Mouse (Mus musculus): ENCODE results near the gene Synm. TPM values are rescaled to one million over a fixed set of nuclear protein-coding genes. Genes with fewer than 3 reads are reported as not detected.
A peak's percentile ranks its signal among the peaks of the same experiment; 100 is the strongest.

Gene Synm
- polyA plus RNA-seq (2015; fragmentation: Nextera tagmentation; extraction: Ambion mirVana) = 14.5 TPM in 2 replicates

GRCm38 (mm10) chr7:67759629-67759995 is at the start of gene Synm:
TSS of gene Synm (minus strand) at chr7:67759742.
- no peaks in the 10 kb centered on the region for H3K36me3 ChIP-seq
- H3K4me3 ChIP-seq = peak within 1 kb of the TSS; percentile 56
- H3K4me1 ChIP-seq (replicated peaks) = peaks cover 15% of the 10 kb centered on the region
- peak within 1 kb of the TSS; percentile 84 for H3K27ac ChIP-seq (replicated peaks)
- under 1% methylated on average over 37 of the region's 37 CpGs for WGBS
- peak within 1 kb of the TSS; percentile 77 for H3K9ac ChIP-seq
- H3K4me2 ChIP-seq = peak within 1 kb of the TSS; percentile 85
- peak; percentile 94 for ATAC-seq (ENCODE audit: low read depth)
- H3K27me3 ChIP-seq = peaks cover 17% of the 10 kb centered on the region
- no peaks in the 10 kb centered on the region for H3K9me3 ChIP-seq

DNA sequence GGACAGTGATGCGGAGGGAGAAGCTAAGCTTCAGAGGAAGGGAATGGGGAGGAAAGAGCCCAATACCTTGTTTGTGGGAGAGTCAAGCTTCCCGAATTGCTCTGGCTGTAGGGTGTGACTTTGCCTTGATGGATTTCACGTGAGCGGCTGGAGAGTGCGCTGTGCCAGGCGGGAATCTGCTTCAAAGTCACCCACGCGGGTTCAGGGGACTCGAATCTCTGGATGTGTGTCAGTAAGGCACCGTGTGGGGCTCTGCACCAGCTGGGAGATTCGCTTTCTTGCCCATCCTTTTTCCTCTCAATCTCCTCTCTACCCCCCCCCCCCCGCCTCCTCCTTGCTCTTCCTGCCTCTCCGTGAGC is 44.3 kb upstream of the Synm start:
- peak; percentile 45; the same call in 1 of the 2 replicates for ATAC-seq (ENCODE audit: low read depth)
- no peaks in the 10 kb centered on the region for H3K36me3 ChIP-seq
- H3K9ac ChIP-seq = peak overlapping the region; percentile 63

GRCm38 (mm10) chr7:67803015-67803856 is 43.7 kb upstream of the Synm start:
- Histone ChIP-seq H3K27me3 (peaks cover 4% of the 10 kb centered on the region; the same call in 1 of the 2 replicates), H3K4me3 (peak overlapping the region; percentile 37), H3K27ac (replicated peaks) (no peak overlapping the region), H3K9ac (peak overlapping the region; percentile 63), H3K36me3 (no peaks in the 10 kb centered on the region), H3K9me3 (no peaks in the 10 kb centered on the region), H3K4me1 (replicated peaks) (peaks cover 11% of the 10 kb centered on the region; the same call in 1 of the 2 replicates), H3K4me2 (peak overlapping the region; percentile 64)
- ATAC-seq (ENCODE audit: low read depth) = peak; percentile 87
- 16% methylated on average over 28 of the region's 28 CpGs for WGBS

More for the DNA sequence above, 44.3 kb upstream of the Synm start:
- Histone ChIP-seq H3K4me1 (replicated peaks) (peaks cover 11% of the 10 kb centered on the region; the same call in 1 of the 2 replicates), H3K4me3 (peak overlapping the region; percentile 37), H3K9me3 (no peaks in the 10 kb centered on the region), H3K27ac (replicated peaks) (no peak overlapping the region), H3K4me2 (peak overlapping the region; percentile 64), H3K27me3 (peaks cover 4% of the 10 kb centered on the region; the same call in 1 of the 2 replicates)
- 17% methylated on average over 12 of the region's 13 CpGs for WGBS

- 75% methylated on average over 4 of the region's 4 CpGs for WGBS
- Histone ChIP-seq H3K36me3 (no peaks in the 10 kb centered on the region), H3K9me3 (no peaks in the 10 kb centered on the region), H3K27ac (replicated peaks) (no peak overlapping the region), H3K4me1 (replicated peaks) (peaks cover 11% of the 10 kb centered on the region; the same call in 1 of the 2 replicates), H3K27me3 (peaks cover 4% of the 10 kb centered on the region; the same call in 1 of the 2 replicates), H3K4me2 (no peak overlapping the region), H3K9ac (no peak overlapping the region), H3K4me3 (no peak overlapping the region)
- ATAC-seq (ENCODE audit: low read depth) = no peak
These were observed 41.5 kb upstream of the Synm start for GRCm38 (mm10) chr7:67801022-67801421.

GRCm38 (mm10) chr7:67800547-67800946 is 41.0 kb upstream of the Synm start:
- H3K27me3 ChIP-seq = peaks cover 4% of the 10 kb centered on the region; the same call in 1 of the 2 replicates
- H3K4me1 ChIP-seq (replicated peaks) = peaks cover 11% of the 10 kb centered on the region; the same call in 1 of the 2 replicates
- H3K4me2 ChIP-seq = no peak overlapping the region
- H3K27ac ChIP-seq (replicated peaks) = no peak overlapping the region
- no peaks in the 10 kb centered on the region for H3K36me3 ChIP-seq
- H3K9ac ChIP-seq = no peak overlapping the region
- H3K9me3 ChIP-seq = no peaks in the 10 kb centered on the region
- no peak overlapping the region for H3K4me3 ChIP-seq
- ATAC-seq (ENCODE audit: low read depth) = no peak
- WGBS = 95% methylated on average over 6 of the region's 6 CpGs

DNA sequence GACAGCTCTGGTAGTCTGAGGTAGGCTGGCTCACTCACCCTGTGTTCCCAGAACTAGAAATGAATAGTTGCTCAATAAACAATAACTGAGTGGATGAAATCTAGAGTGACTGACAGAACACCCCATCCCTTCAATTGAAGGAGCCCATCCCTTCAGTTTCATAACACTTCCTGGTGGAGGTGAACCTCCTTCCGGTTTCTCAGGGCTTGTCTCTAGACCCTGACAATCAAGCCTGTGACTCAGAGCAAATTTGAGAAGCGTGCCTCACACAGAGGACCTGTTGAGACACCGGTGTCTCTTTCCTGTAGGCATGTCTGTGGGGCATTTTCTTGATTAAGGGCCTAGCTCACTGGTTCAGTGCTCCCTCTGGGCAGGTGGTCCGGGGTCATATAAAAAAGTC is 38.9 kb upstream of the Synm start:
- H3K27ac ChIP-seq (replicated peaks) = no peak overlapping the region

GRCm38 (mm10) chr7:67797065-67797464 is 37.5 kb upstream of the Synm start:
- 0 out of 2 replicates have a peak, but pooled peaks cover 4% of the 10 kb centered on the region for H3K27me3 ChIP-seq
- no peaks in the 10 kb centered on the region for H3K4me1 ChIP-seq (replicated peaks)
- H3K27ac ChIP-seq (replicated peaks) = no peak overlapping the region
- H3K4me3 ChIP-seq = no peak overlapping the region
- no peak for ATAC-seq (ENCODE audit: low read depth)
- H3K36me3 ChIP-seq = no peaks in the 10 kb centered on the region
- H3K4me2 ChIP-seq = no peak overlapping the region
- no peaks in the 10 kb centered on the region for H3K9me3 ChIP-seq
- H3K9ac ChIP-seq = no peak overlapping the region
- 51% methylated on average over 8 of the region's 8 CpGs for WGBS

More for the DNA sequence above, 38.9 kb upstream of the Synm start:
- Histone ChIP-seq H3K4me1 (replicated peaks) (peaks cover 5% of the 10 kb centered on the region; the same call in 1 of the 2 replicates), H3K4me3 (no peak overlapping the region), H3K4me2 (no peak overlapping the region), H3K27me3 (peaks cover 4% of the 10 kb centered on the region; the same call in 1 of the 2 replicates), H3K36me3 (no peaks in the 10 kb centered on the region), H3K9me3 (no peaks in the 10 kb centered on the region), H3K9ac (no peak overlapping the region)
- WGBS = 85% methylated on average over 4 of the region's 4 CpGs
- ATAC-seq (ENCODE audit: low read depth) = no peak

DNA sequence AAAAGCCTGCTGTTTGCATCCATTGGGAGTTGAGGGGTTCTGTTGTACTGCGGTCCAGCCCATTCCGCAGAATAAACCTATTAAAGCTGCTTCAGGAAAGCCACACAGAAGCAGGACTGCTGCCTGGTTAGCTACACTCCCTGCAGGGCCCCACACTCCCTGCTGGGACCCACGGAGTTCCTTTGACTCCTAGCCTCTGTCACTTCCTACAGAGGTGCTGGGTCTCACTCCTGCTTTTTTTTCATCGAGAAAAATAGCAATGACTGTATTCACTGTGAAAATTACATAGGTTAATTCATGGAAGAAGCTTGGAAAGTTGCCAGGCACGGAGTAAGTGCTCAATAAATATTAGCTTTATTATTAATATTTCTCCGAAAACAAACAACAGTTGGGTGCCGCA is 33.9 kb upstream of the Synm start:
- 70% methylated on average over 7 of the region's 7 CpGs for WGBS
- no peak for ATAC-seq (ENCODE audit: low read depth)
- Histone ChIP-seq H3K4me3 (no peak overlapping the region), H3K27me3 (no peaks in the 10 kb centered on the region), H3K4me2 (no peak overlapping the region), H3K36me3 (no peaks in the 10 kb centered on the region), H3K9ac (no peak overlapping the region), H3K4me1 (replicated peaks) (peaks cover 6% of the 10 kb centered on the region), H3K9me3 (no peaks in the 10 kb centered on the region), H3K27ac (replicated peaks) (no peak overlapping the region)

DNA sequence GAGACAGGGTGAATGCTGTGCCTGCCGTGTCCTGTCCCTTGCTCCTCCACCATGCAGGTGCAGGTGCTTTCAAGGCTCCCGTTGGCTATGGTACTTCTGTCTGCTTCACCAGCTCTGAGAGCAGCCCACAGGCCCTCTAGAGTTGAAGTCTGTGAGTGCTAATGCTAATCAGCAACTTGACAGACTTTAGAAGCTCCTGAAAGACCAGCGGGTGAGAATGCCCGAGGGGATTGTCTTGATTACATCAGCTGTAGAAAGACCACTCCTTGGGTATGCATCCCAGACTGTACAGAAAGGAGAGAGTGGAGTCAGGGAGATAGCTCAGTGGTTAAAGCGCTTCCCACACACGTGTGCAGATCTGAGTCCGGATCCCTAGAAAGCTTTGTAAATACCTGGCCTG is 31.7 kb upstream of the Synm start:
- H3K36me3 ChIP-seq = no peaks in the 10 kb centered on the region
- no peaks in the 10 kb centered on the region for H3K9me3 ChIP-seq
- H3K9ac ChIP-seq = no peak overlapping the region
- 62% methylated on average over 7 of the region's 7 CpGs for WGBS
- H3K4me3 ChIP-seq = no peak overlapping the region
- ATAC-seq (ENCODE audit: low read depth) = no peak
- no peaks in the 10 kb centered on the region for H3K27me3 ChIP-seq
- no peak overlapping the region for H3K27ac ChIP-seq (replicated peaks)
- H3K4me2 ChIP-seq = no peak overlapping the region
- H3K4me1 ChIP-seq (replicated peaks) = peaks cover 6% of the 10 kb centered on the region

DNA sequence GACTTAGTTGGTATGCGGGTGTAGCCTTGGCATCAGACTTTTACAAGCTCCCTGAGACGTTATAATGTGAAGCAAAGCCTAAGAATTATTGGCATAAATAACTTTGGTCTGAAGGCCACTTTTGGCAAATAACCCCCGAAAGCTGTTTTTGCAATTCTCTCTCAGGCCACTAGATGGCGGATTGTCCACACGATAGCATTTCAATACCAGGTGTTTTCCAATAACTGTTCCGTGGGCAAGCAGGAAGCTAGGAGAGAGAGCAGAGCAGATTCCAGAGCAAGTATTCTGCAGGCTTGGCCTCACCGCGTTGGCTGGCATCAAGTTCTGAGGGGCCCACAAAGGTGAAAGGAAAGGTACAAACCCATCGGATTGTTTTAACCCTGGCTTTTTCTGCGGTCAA is 29.2 kb upstream of the Synm start:
- WGBS = 15% methylated on average over 10 of the region's 10 CpGs
- H3K9me3 ChIP-seq = no peaks in the 10 kb centered on the region
- H3K27me3 ChIP-seq = no peaks in the 10 kb centered on the region
- H3K36me3 ChIP-seq = no peaks in the 10 kb centered on the region
- no peak overlapping the region for H3K4me3 ChIP-seq
- H3K4me2 ChIP-seq = no peak overlapping the region
- H3K27ac ChIP-seq (replicated peaks) = no peak overlapping the region
- H3K9ac ChIP-seq = no peak overlapping the region
- ATAC-seq (ENCODE audit: low read depth) = peak; percentile 59; the same call in 1 of the 2 replicates
- peaks cover 6% of the 10 kb centered on the region for H3K4me1 ChIP-seq (replicated peaks)

DNA sequence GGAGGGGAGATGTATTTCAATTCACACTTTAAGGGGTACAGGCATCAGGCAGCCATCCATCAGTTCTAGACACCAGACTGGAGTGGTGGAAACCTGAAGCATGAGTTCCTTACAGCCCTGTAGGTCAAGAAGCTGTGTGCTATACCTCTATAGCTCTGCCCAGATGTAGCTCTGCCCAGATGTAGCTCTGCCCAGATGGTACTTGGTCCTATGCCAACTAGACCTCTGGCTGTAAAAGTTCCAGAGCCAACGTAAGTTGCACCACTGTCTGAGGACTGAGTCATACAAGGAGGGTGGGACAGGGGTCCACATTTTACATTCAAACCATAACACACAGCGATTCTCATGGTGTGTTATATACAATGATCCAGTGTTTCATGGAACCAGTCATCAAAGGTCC is 28.3 kb upstream of the Synm start:
- peak; percentile 27; the same call in 1 of the 2 replicates for ATAC-seq (ENCODE audit: low read depth)
- no peak overlapping the region for H3K27ac ChIP-seq (replicated peaks)
- H3K4me3 ChIP-seq = no peak overlapping the region
- no peaks in the 10 kb centered on the region for H3K9me3 ChIP-seq
- H3K4me1 ChIP-seq (replicated peaks) = peaks cover 6% of the 10 kb centered on the region
- no peaks in the 10 kb centered on the region for H3K36me3 ChIP-seq
- no peaks in the 10 kb centered on the region for H3K27me3 ChIP-seq
- H3K9ac ChIP-seq = no peak overlapping the region
- 66% methylated on average over 2 of the region's 2 CpGs for WGBS
- H3K4me2 ChIP-seq = no peak overlapping the region

DNA sequence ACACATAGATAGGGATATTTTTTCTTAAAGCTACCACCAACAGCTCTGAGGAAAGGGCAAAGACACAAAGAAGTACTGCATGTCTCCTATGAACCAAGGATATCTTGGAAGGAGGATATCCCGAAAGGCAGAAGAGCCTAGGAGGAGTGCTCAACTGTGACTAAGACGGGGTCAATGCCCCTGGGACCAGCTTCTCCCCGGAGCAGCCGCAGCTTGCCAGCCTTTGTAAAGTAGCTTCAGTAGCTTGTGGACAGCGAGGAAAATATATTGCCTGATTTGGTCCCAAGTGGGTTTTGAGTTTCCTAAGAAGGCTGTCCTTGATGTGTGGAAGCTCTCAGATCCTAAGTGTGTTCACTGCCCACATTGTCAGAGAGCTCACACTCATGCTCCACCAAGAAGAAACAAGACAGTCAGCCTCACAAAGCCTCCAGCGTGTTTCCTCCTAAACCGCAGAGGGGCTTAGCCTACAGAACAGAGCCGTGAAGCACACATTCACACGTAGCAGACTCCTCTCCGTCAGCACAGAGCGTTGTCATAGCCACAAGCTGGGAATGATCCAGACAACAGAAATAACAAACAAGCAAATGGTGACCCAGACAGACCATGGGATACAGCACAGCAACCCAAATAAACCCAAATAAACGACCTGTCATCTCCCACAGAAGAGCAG is 17.2 kb upstream of the Synm start:
- Histone ChIP-seq H3K27ac (replicated peaks) (0 out of 2 replicates have a peak overlapping the region, but pooled peaks have one; percentile 9), H3K4me3 (no peak overlapping the region), H3K9me3 (peaks cover 4% of the 10 kb centered on the region; the same call in 1 of the 2 replicates), H3K27me3 (no peaks in the 10 kb centered on the region), H3K4me1 (replicated peaks) (0 out of 2 replicates have a peak, but pooled peaks cover 7% of the 10 kb centered on the region), H3K9ac (no peak overlapping the region), H3K36me3 (no peaks in the 10 kb centered on the region), H3K4me2 (no peak overlapping the region)
- ATAC-seq (ENCODE audit: low read depth) = no peak
- 52% methylated on average over 12 of the region's 12 CpGs for WGBS

Data from neural tube, embryonic 13.5 days (tissue).